Mouse (Mus musculus): ENCODE data around the gene Tln1.
A peak's percentile ranks its signal among the peaks of the same experiment; 100 is the strongest.
"Not testable (repeated sequence)": the region's sequence is repeated elsewhere in the genome, so short reads cannot be mapped to it uniquely, and the experiment has no call there.

Gene Tln1

GRCm38 (mm10) chr4:43578376-43579204 is 16.1 kb upstream of the Tln1 start, which contains the start of the genes Rgp1 and Gba2:
Gene Rgp1 (plus strand): TSS chr4:43578715.
Gene Gba2 (minus strand): TSS chr4:43578873.
- DNase-seq (ENCODE audit: low spot score in 2 of 2) = peak; percentile 87 to 94

GRCm38 (mm10) chr4:43577237-43577881 is 14.9 kb upstream of the Tln1 start:
- no peak for DNase-seq (ENCODE audit: low spot score in 2 of 2)

GRCm38 (mm10) chr4:43575356-43575755 is 12.9 kb upstream of the Tln1 start:
- no peak for DNase-seq (ENCODE audit: low spot score in 2 of 2)

GRCm38 (mm10) chr4:43573561-43573960 is 11.1 kb upstream of the Tln1 start:
- DNase-seq (ENCODE audit: low spot score in 2 of 2) = no peak

- DNase-seq (ENCODE audit: low spot score in 2 of 2) = no peak
Measured at GRCm38 (mm10) chr4:43571395-43572045, 9.0 kb upstream of the Tln1 start.

- DNase-seq (ENCODE audit: low spot score in 2 of 2) = no peak
Measured at GRCm38 (mm10) chr4:43567140-43567539, 4.6 kb upstream of the Tln1 start.

- no peak for DNase-seq (ENCODE audit: low spot score in 2 of 2)
Measured at GRCm38 (mm10) chr4:43564231-43564630, 1.7 kb upstream of the Tln1 start.

- no peak for DNase-seq (ENCODE audit: low spot score in 2 of 2)
Measured at GRCm38 (mm10) chr4:43563601-43563875, 1.0 kb upstream of the Tln1 start.

GRCm38 (mm10) chr4:43562769-43563600 is 494 bp upstream of the Tln1 start:
- no peak for DNase-seq (ENCODE audit: low spot score in 2 of 2)

- no peak for DNase-seq (ENCODE audit: low spot score in 2 of 2)
Measured at GRCm38 (mm10) chr4:43561436-43561996, 975 bp downstream of the Tln1 start.

- no peak for DNase-seq (ENCODE audit: low spot score in 2 of 2)
Measured at GRCm38 (mm10) chr4:43560976-43561375, 1.5 kb downstream of the Tln1 start.

- DNase-seq (ENCODE audit: low spot score in 2 of 2) = peak in 1 of 2 experiments; percentile 27
Measured at GRCm38 (mm10) chr4:43560243-43560611, 2.3 kb downstream of the Tln1 start.

- no peak for DNase-seq (ENCODE audit: low spot score in 2 of 2)
Measured at GRCm38 (mm10) chr4:43559519-43560242, 2.8 kb downstream of the Tln1 start.

GRCm38 (mm10) chr4:43558631-43559356 is 3.7 kb downstream of the Tln1 start:
- DNase-seq (ENCODE audit: low spot score in 2 of 2) = no peak

- no peak for DNase-seq (ENCODE audit: low spot score in 2 of 2)
Measured at GRCm38 (mm10) chr4:43558028-43558630, 4.4 kb downstream of the Tln1 start.

GRCm38 (mm10) chr4:43555926-43556325 is 6.6 kb downstream of the Tln1 start:
- DNase-seq (ENCODE audit: low spot score in 2 of 2) = no peak

- no peak for DNase-seq (ENCODE audit: low spot score in 2 of 2)
Measured at GRCm38 (mm10) chr4:43553891-43554290, 8.6 kb downstream of the Tln1 start.

- DNase-seq (ENCODE audit: low spot score in 2 of 2) = no peak
Measured at GRCm38 (mm10) chr4:43552437-43552836, 10.1 kb downstream of the Tln1 start.

GRCm38 (mm10) chr4:43551854-43552253 is 10.6 kb downstream of the Tln1 start:
- DNase-seq (ENCODE audit: low spot score in 2 of 2) = not testable (repeated sequence)

GRCm38 (mm10) chr4:43549055-43549454 is 13.4 kb downstream of the Tln1 start:
- DNase-seq (ENCODE audit: low spot score in 2 of 2) = no peak
